Mouse (Mus musculus): Measurements from ENCODE around the gene Zfp330. TPM values are rescaled to one million over a fixed set of nuclear protein-coding genes. Genes with fewer than 3 reads are reported as not detected.

Zfp330 gene
- total RNA-seq (2023), result 81.3 to 92.7 TPM (median 83.7 TPM) in 4 replicates

DNA sequence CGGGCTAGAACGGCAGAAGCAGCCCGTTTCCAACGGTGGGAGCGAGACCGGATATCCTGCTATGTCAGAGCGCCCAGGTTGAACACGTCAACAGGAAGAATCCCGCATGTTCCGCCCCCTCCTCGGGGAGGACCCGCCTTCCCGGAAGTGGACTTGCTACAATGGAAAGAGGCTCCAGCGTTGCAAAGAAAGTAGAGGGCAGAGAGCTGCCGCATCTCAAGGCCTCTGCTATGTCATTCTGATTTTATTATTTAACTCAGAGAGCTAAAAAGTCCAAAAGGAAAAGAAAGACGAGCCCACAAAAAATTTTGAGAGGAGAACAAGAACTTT is at the start of gene Zfp330:
TSS of gene Zfp330 (minus strand) at position 68 of the 330 bp plus-strand sequence.

Other genes with a start within 250 kb of the Zfp330 start
- gene Rnf150, start 89.2 kb upstream of the Zfp330 start, total RNA-seq (2023), result 0.06 to 0.18 TPM (median 0.16 TPM) in 3 of 4 replicates, not detected in the other

Measured in B cell, adult 62 days (primary cell).